Mouse (Mus musculus): ENCODE results near the gene Mau2. TPM values are rescaled to one million over a fixed set of nuclear protein-coding genes. Genes with fewer than 3 reads are reported as not detected.
"Not testable (repeated sequence)": the region's sequence is repeated elsewhere in the genome, so short reads cannot be mapped to it uniquely, and the experiment has no call there.

The Mau2 gene
- total and polyA plus RNA-seq, 3 experiments = 19.5 to 38.4 (median 25.5) TPM

DNA sequence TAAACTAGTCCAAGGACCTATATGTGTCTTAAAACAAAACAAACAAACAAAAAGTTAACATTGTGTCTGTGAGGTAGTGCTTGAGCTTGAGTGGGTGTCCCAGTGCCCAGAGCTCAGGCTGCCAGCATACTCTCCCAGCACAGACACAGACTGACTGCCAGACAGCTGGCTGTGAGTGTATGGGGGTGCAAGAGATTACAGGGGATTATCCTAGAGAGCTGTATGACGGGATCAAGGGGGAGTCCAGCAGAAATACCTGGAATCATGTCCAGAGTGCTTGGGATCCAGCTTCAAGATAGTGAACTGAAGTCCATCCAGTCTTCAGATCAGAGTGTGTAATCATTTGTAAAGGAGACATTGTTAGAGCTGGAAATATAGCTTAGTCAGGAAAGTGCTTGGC is 15.2 kb upstream of the Mau2 start:
- no peak overlapping the region for H3K4me2 ChIP-seq (ENCODE audit: insufficient read depth, low read depth, poor library complexity, severe bottlenecking)
- no peak overlapping the region for H3K4me3 ChIP-seq (replicated peaks in 1 of 3; ENCODE audit: low read depth in 2 of 3, low read length in 2 of 3, poor library complexity in 1 of 3)
- no peaks in the 10 kb centered on the region for H3K27me3 ChIP-seq (replicated peaks)
- peaks cover 73 to 89% of the 10 kb centered on the region in 2 experiments for H3K36me3 ChIP-seq (replicated peaks in 1 of 2; ENCODE audit: control insufficient read depth in 1 of 2, insufficient read depth in 1 of 2, low read length in 1 of 2)
- no peak for DNase-seq (ENCODE audit: extremely low read depth)
- no peaks in the 10 kb centered on the region for H3K79me2 ChIP-seq (replicated peaks; ENCODE audit: control insufficient read depth, extremely low read depth, insufficient read depth, poor library complexity, severe bottlenecking)
- H3K9ac ChIP-seq (ENCODE audit: insufficient read depth, low read depth) = no peak overlapping the region
- H3K27ac ChIP-seq (ENCODE audit: insufficient read depth, low read depth) = no peak overlapping the region
- no peak for TF ChIP-seq POLR2A (IDR thresholded peaks at IDR 0.05; ENCODE audit: low read depth, low read length)
- no peak for TF ChIP-seq ZMIZ1 (IDR thresholded peaks at IDR 0.05; ENCODE audit: low read depth, low read length)
- TF ChIP-seq PAX5 (IDR thresholded peaks at IDR 0.05; ENCODE audit: low read length) = no peak
- no peak for TF ChIP-seq HCFC1 (IDR thresholded peaks at IDR 0.05; ENCODE audit: low read depth, low read length)
- TF ChIP-seq MAFK (IDR thresholded peaks at IDR 0.05; ENCODE audit: insufficient replicate concordance, low read length) = no peak
- TF ChIP-seq RAD21 (IDR thresholded peaks at IDR 0.05; ENCODE audit: low read depth, low read length) = no peak
- no peak for TF ChIP-seq MXI1 (IDR thresholded peaks at IDR 0.05; ENCODE audit: low read depth, low read length)
- no peak for TF ChIP-seq MAZ (IDR thresholded peaks at IDR 0.05; ENCODE audit: low read depth, low read length)
- no peak for TF ChIP-seq GABPA (IDR thresholded peaks at IDR 0.05; ENCODE audit: insufficient replicate concordance, low read depth, low read length)
- TF ChIP-seq MEF2A (IDR thresholded peaks at IDR 0.05; ENCODE audit: borderline replicate concordance, low read depth, low read length) = no peak
- TF ChIP-seq ZC3H11A (IDR thresholded peaks at IDR 0.05; ENCODE audit: low read depth, low read length) = no peak
- TF ChIP-seq ELF1 (IDR thresholded peaks at IDR 0.05; ENCODE audit: low read depth, low read length) = no peak
- TF ChIP-seq JUN (IDR thresholded peaks at IDR 0.05; ENCODE audit: insufficient read depth, low read depth, low read length) = no peak
- no peak for TF ChIP-seq JUND (conservative IDR thresholded peaks at IDR 0.05; ENCODE audit: low read depth, low read length)
- no peak for TF ChIP-seq TCF12 (IDR thresholded peaks at IDR 0.05; ENCODE audit: low read depth, low read length)
- TF ChIP-seq TBP (conservative IDR thresholded peaks at IDR 0.05; ENCODE audit: low read depth, low read length) = no peak
- in situ Hi-C loops (cut with MboI; ENCODE audit: low pct_ligation_motif_present, low pct_unique_long_range_greater_than_20kb, low sequenced_read_pairs) (no loop called here), dilution Hi-C loops (cut with MboI; ENCODE audit: extremely low pct_ligation_motif_present, extremely low pct_unique_long_range_greater_than_20kb, low sequenced_read_pairs) (no loop called here)
- H3K4me1 ChIP-seq (ENCODE audit: control insufficient read depth in 1 of 2, insufficient read depth in 2 of 2) = peaks cover 0 to 11% of the 10 kb centered on the region in 2 experiments; a peak in 1 of 4 replicates
- no peaks in the 10 kb centered on the region for H3K9me3 ChIP-seq (replicated peaks; ENCODE audit: low read length)

DNA sequence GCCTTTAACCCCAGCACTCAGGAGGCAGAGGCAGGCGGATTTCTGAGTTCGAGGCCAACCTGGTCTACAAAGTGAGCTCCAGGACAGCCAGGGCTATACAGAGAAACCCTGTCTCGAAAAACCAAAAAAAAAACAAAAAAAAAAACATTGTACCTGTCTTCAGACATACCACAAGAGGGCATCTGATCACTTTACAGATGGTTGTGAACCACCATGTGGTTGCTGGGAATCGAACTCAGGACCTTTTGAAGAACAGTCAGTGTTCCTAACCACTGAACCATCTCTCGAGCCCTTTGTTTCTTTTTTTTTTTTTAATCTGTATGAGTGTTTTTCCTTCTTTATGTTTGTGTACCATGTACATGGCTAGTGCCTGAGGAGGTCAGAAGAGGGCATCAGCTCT is 7.9 kb upstream of the Mau2 start:
- TF ChIP-seq ZNF384 (IDR thresholded peaks at IDR 0.05; ENCODE audit: low read depth, low read length) (peak; percentile 36; the same call in 1 of the 2 replicates), CTCF (conservative IDR thresholded peaks at IDR 0.05 in 1 of 2, IDR thresholded peaks at IDR 0.05 in 1 of 2; ENCODE audit: low read depth in 2 of 2, low read length in 2 of 2) (peak in 1 of 2 experiments; percentile 17; a peak in 2 of 4 replicates)
- H3K4me1 ChIP-seq (ENCODE audit: control insufficient read depth in 1 of 2, insufficient read depth in 2 of 2) = peaks cover 0 to 14% of the 10 kb centered on the region in 2 experiments; a peak in 1 of 4 replicates
- H3K9ac ChIP-seq (ENCODE audit: insufficient read depth, low read depth); H3K4me3 ChIP-seq (replicated peaks in 1 of 3; ENCODE audit: low read depth in 2 of 3, low read length in 2 of 3, poor library complexity in 1 of 3); DNase-seq (ENCODE audit: extremely low read depth); H3K27ac ChIP-seq (ENCODE audit: insufficient read depth, low read depth); H3K4me2 ChIP-seq (ENCODE audit: insufficient read depth, low read depth, poor library complexity, severe bottlenecking); H3K27me3 ChIP-seq (replicated peaks); H3K9me3 ChIP-seq (replicated peaks; ENCODE audit: low read length); dilution Hi-C loops (cut with MboI; ENCODE audit: extremely low pct_ligation_motif_present, extremely low pct_unique_long_range_greater_than_20kb, low sequenced_read_pairs); in situ Hi-C loops (cut with MboI; ENCODE audit: low pct_ligation_motif_present, low pct_unique_long_range_greater_than_20kb, low sequenced_read_pairs): not testable (repeated sequence)
- peaks cover 49 to 74% of the 10 kb centered on the region in 2 experiments for H3K36me3 ChIP-seq (replicated peaks in 1 of 2; ENCODE audit: control insufficient read depth in 1 of 2, insufficient read depth in 1 of 2, low read length in 1 of 2)
- H3K79me2 ChIP-seq (replicated peaks; ENCODE audit: control insufficient read depth, extremely low read depth, insufficient read depth, poor library complexity, severe bottlenecking) = peaks cover 29% of the 10 kb centered on the region

Measured in CH12.LX (cell line).